Mouse (Mus musculus): ENCODE measurements around the gene Gm17175.
"Not testable (repeated sequence)": the region's sequence is repeated elsewhere in the genome, so short reads cannot be mapped to it uniquely, and the experiment has no call there.

Gm17175 gene

GRCm38 (mm10) chr14:51573963-51574362 lies at the start of gene Gm17175:
Gene Gm17175, minus strand, starts transcription at chr14:51574063.
- DNase-seq (ENCODE audit: low spot score): not testable (repeated sequence)

GRCm38 (mm10) chr14:51611210-51611609 lies 37.3 kb upstream of the Gm17175 start, which contains the start of gene Gm17078:
Gene Gm17078, minus strand, starts transcription at chr14:51611310.
- DNase-seq (ENCODE audit: low spot score): no peak

GRCm38 (mm10) chr14:51592039-51592438 lies 18.2 kb upstream of the Gm17175 start, which contains the start of gene Gm17174:
Gene Gm17174, minus strand, starts transcription at chr14:51592139.
- not testable (repeated sequence) for DNase-seq (ENCODE audit: low spot score)

GRCm38 (mm10) chr14:51552490-51552889 lies 21.4 kb downstream of the Gm17175 start, which contains the start of gene Gm5622:
Gene Gm5622, plus strand, starts transcription at chr14:51552790.
- DNase-seq (ENCODE audit: low spot score): no peak
